Mouse (Mus musculus): ENCODE data around the gene Hmga2. TPM values are rescaled to one million over a fixed set of nuclear protein-coding genes. Genes with fewer than 3 reads are reported as not detected.

The Hmga2 gene
- polyA plus RNA-seq, 1 experiment from 2014 or later, result 2.6 TPM

- no peaks in the 10 kb centered on the region for H3K4me1 ChIP-seq (ENCODE audit: control insufficient read depth, insufficient read depth, low read length)
- no peak overlapping the region for H3K27ac ChIP-seq (ENCODE audit: low read depth, low read length)
- H3K36me3 ChIP-seq (ENCODE audit: control insufficient read depth, insufficient read depth, low read length), result no peaks in the 10 kb centered on the region
- WGBS, result 92% methylated on average over 8 of the region's 8 CpGs
- DNase-seq (ENCODE audit: low spot score) (no peak), ATAC-seq (no peak)
- H3K9me3 ChIP-seq (replicated peaks; ENCODE audit: control insufficient read depth, low read length), result no peaks in the 10 kb centered on the region
- H3K9ac ChIP-seq (ENCODE audit: low read length), result no peak overlapping the region
- no peaks in the 10 kb centered on the region for H3K27me3 ChIP-seq (replicated peaks; ENCODE audit: control insufficient read depth, insufficient read depth, low read length)
- H3K4me2 ChIP-seq (ENCODE audit: low read length), result no peak overlapping the region
- H3K4me3 ChIP-seq (ENCODE audit: low read depth, low read length), result no peak overlapping the region
Observed at GRCm38 (mm10) chr10:120458866-120459265, 17.4 kb downstream of the Hmga2 start.

DNA sequence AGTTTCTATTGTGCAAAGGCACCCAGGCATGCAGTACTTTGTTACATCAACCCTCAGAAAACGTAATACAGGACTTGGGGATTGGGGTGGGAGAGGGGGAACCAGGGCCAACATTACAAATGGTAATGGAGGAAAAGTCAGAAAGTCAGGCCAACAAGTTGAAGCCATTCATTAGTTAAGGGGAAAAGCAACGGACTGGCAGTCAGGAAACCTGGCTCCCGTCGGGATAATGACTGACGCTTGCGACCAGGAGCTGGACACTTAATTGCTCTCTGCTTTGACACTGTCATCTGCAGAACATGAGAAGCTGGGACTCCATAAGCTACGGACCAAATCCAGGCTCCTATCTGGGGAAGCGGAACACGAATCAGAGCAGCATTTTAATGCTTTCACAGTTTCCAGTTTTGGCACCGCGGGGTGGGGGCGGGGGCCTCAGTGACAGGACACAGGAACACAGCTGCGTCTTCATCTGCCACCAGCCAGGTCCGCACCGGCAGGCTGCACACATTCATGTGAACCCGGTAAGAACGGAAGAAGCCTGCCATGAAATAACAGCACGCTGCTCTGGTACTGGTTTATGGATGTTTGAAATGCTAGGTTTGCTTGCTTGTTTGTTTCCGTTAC is 26.5 kb downstream of the Hmga2 start:
- Histone ChIP-seq H3K4me3 (ENCODE audit: low read depth, low read length) (peak overlapping the region; percentile 8; the same call in 1 of the 2 replicates), H3K4me1 (ENCODE audit: control insufficient read depth, insufficient read depth, low read length) (peaks cover 12% of the 10 kb centered on the region; the same call in 1 of the 2 replicates), H3K27ac (ENCODE audit: low read depth, low read length) (no peak overlapping the region), H3K9ac (ENCODE audit: low read length) (peak overlapping the region; percentile 30; the same call in 1 of the 2 replicates), H3K27me3 (replicated peaks; ENCODE audit: control insufficient read depth, insufficient read depth, low read length) (no peaks in the 10 kb centered on the region), H3K9me3 (replicated peaks; ENCODE audit: control insufficient read depth, low read length) (no peaks in the 10 kb centered on the region), H3K4me2 (ENCODE audit: low read length) (peak overlapping the region; percentile 26; the same call in 1 of the 2 replicates), H3K36me3 (ENCODE audit: control insufficient read depth, insufficient read depth, low read length) (no peaks in the 10 kb centered on the region)
- WGBS, result 41% methylated on average over 19 of the region's 19 CpGs
- DNase-seq (ENCODE audit: low spot score) (no peak), ATAC-seq (peak; percentile 62; the same call in 1 of the 2 replicates)

DNA sequence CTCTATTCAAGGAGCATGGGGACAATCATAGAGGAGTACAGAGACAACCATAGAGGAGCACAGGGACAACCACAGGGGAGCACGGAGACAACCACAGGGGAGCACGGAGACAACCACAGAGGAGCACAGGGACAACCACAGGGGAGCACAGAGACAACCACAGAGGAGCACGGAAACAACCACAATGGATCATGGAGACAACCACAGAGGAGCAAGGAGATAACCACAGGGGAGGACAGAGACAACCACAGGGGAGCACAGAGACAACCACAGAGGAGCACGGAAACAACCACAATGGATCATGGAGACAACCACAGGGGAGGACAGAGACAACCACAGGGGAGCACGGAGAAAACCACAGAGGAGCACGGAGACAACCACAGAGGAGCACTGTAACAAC is 29.5 kb downstream of the Hmga2 start:
- Histone ChIP-seq H3K27me3 (replicated peaks; ENCODE audit: control insufficient read depth, insufficient read depth, low read length) (no peaks in the 10 kb centered on the region), H3K9me3 (replicated peaks; ENCODE audit: control insufficient read depth, low read length) (no peaks in the 10 kb centered on the region), H3K9ac (ENCODE audit: low read length) (no peak overlapping the region), H3K36me3 (ENCODE audit: control insufficient read depth, insufficient read depth, low read length) (no peaks in the 10 kb centered on the region), H3K27ac (ENCODE audit: low read depth, low read length) (no peak overlapping the region), H3K4me3 (ENCODE audit: low read depth, low read length) (no peak overlapping the region), H3K4me1 (ENCODE audit: control insufficient read depth, insufficient read depth, low read length) (peaks cover 12% of the 10 kb centered on the region; the same call in 1 of the 2 replicates), H3K4me2 (ENCODE audit: low read length) (no peak overlapping the region)
- WGBS, result 97% methylated on average over 6 of the region's 6 CpGs
- ATAC-seq, result no peak
- no peak for DNase-seq (ENCODE audit: low spot score)

GRCm38 (mm10) chr10:120446206-120446605 is 30.1 kb downstream of the Hmga2 start:
- WGBS, result 87% methylated on average over 9 of the region's 9 CpGs
- H3K4me3 ChIP-seq (ENCODE audit: low read depth, low read length), result no peak overlapping the region
- ATAC-seq, result no peak
- no peaks in the 10 kb centered on the region for H3K27me3 ChIP-seq (replicated peaks; ENCODE audit: control insufficient read depth, insufficient read depth, low read length)
- H3K36me3 ChIP-seq (ENCODE audit: control insufficient read depth, insufficient read depth, low read length), result no peaks in the 10 kb centered on the region
- no peak overlapping the region for H3K4me2 ChIP-seq (ENCODE audit: low read length)
- no peak overlapping the region for H3K9ac ChIP-seq (ENCODE audit: low read length)
- H3K9me3 ChIP-seq (replicated peaks; ENCODE audit: control insufficient read depth, low read length), result no peaks in the 10 kb centered on the region
- H3K27ac ChIP-seq (ENCODE audit: low read depth, low read length), result no peak overlapping the region
- peaks cover 12% of the 10 kb centered on the region; the same call in 1 of the 2 replicates for H3K4me1 ChIP-seq (ENCODE audit: control insufficient read depth, insufficient read depth, low read length)
- DNase-seq (ENCODE audit: low spot score), result no peak

GRCm38 (mm10) chr10:120444463-120445070 is 31.7 kb downstream of the Hmga2 start:
- Histone ChIP-seq H3K9me3 (replicated peaks; ENCODE audit: control insufficient read depth, low read length) (no peaks in the 10 kb centered on the region), H3K36me3 (ENCODE audit: control insufficient read depth, insufficient read depth, low read length) (no peaks in the 10 kb centered on the region), H3K4me2 (ENCODE audit: low read length) (no peak overlapping the region), H3K4me1 (ENCODE audit: control insufficient read depth, insufficient read depth, low read length) (peaks cover 7% of the 10 kb centered on the region; the same call in 1 of the 2 replicates), H3K27me3 (replicated peaks; ENCODE audit: control insufficient read depth, insufficient read depth, low read length) (no peaks in the 10 kb centered on the region), H3K27ac (ENCODE audit: low read depth, low read length) (no peak overlapping the region), H3K9ac (ENCODE audit: low read length) (no peak overlapping the region), H3K4me3 (ENCODE audit: low read depth, low read length) (no peak overlapping the region)
- DNase-seq (ENCODE audit: low spot score) (no peak), ATAC-seq (no peak)
- WGBS, result 81% methylated on average over 9 of the region's 9 CpGs

DNA sequence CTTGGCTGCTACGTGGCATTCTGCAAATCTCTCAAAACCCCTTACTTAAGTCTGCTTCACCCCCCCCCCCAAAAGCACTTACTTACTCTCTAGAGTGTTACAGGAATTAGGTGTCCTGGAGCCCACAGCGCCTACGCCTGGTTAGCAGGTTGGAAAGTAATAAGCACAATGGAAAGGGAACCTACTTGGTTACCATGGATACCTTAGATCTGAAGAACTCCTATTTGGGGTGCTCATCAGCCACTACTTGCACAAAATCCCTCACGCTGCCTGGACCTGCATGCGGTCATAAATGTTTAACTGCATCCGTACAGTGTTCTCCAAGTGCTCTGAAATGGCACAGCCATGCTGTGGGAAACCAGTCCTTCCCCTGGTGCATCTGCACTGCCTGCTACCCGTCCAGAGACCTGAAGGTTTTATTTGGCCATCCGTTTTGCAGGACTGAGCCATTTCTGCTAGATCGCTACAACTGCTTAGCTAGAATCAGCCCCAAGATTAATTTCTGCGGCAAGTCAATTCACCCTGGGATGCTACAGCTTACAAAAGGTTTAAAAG is 32.4 kb downstream of the Hmga2 start:
- ATAC-seq (no peak), DNase-seq (ENCODE audit: low spot score) (no peak)
- Histone ChIP-seq H3K9ac (ENCODE audit: low read length) (no peak overlapping the region), H3K4me3 (ENCODE audit: low read depth, low read length) (no peak overlapping the region), H3K4me1 (ENCODE audit: control insufficient read depth, insufficient read depth, low read length) (peaks cover 2% of the 10 kb centered on the region; the same call in 1 of the 2 replicates), H3K36me3 (ENCODE audit: control insufficient read depth, insufficient read depth, low read length) (no peaks in the 10 kb centered on the region), H3K27ac (ENCODE audit: low read depth, low read length) (no peak overlapping the region), H3K27me3 (replicated peaks; ENCODE audit: control insufficient read depth, insufficient read depth, low read length) (no peaks in the 10 kb centered on the region), H3K9me3 (replicated peaks; ENCODE audit: control insufficient read depth, low read length) (no peaks in the 10 kb centered on the region), H3K4me2 (ENCODE audit: low read length) (no peak overlapping the region)
- 54% methylated on average over 10 of the region's 10 CpGs for WGBS

DNA sequence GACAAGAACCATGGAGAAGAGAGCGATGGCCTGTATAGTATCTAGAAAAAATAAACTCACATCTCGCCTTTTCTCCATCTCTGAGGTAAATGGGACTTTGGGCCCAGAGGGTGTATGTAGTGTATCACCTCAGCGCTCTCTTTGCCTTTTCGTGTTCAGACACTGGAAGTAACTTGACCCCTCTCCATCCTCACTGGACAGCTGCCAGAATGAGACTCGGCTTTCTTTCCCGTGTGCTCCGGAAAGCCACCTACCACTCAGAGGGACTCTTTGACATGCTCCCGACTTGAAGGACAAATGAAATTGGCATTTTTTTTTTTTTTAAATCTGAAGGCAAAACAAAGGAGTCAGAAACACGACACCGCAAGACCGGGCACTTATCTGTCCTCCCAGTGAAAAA is 35.0 kb downstream of the Hmga2 start:
- H3K4me3 ChIP-seq (ENCODE audit: low read depth, low read length), result no peak overlapping the region
- WGBS, result 24% methylated on average over 11 of the region's 11 CpGs
- H3K9me3 ChIP-seq (replicated peaks; ENCODE audit: control insufficient read depth, low read length), result no peaks in the 10 kb centered on the region
- H3K4me2 ChIP-seq (ENCODE audit: low read length), result no peak overlapping the region
- DNase-seq (ENCODE audit: low spot score), result no peak
- H3K27me3 ChIP-seq (replicated peaks; ENCODE audit: control insufficient read depth, insufficient read depth, low read length), result no peaks in the 10 kb centered on the region
- no peak overlapping the region for H3K27ac ChIP-seq (ENCODE audit: low read depth, low read length)
- H3K4me1 ChIP-seq (ENCODE audit: control insufficient read depth, insufficient read depth, low read length), result 0 out of 2 replicates have a peak, but pooled peaks cover 4% of the 10 kb centered on the region
- no peak for ATAC-seq
- no peaks in the 10 kb centered on the region for H3K36me3 ChIP-seq (ENCODE audit: control insufficient read depth, insufficient read depth, low read length)
- H3K9ac ChIP-seq (ENCODE audit: low read length), result no peak overlapping the region

DNA sequence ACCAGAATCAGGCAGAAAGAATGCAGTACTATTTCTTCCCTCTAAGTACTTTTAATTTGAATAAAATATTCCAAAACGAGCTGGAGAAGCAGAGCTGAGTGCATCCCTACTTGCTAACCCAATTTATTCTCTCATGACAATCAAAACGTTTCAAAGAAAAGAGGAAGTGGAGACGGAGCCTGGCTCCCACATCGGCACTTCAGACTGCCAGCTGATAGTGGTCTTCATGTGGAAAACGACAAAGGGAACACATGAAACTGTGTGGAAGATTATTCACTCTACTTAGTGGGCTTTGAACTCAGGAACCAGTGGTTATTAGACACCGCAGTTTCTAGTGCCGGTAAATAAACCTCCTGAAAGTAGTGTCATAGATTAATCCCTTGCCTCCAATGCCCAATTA is 41.8 kb downstream of the Hmga2 start:
- Histone ChIP-seq H3K36me3 (ENCODE audit: control insufficient read depth, insufficient read depth, low read length) (no peaks in the 10 kb centered on the region), H3K4me1 (ENCODE audit: control insufficient read depth, insufficient read depth, low read length) (0 out of 2 replicates have a peak, but pooled peaks cover 7% of the 10 kb centered on the region), H3K4me3 (ENCODE audit: low read depth, low read length) (no peak overlapping the region), H3K27me3 (replicated peaks; ENCODE audit: control insufficient read depth, insufficient read depth, low read length) (no peaks in the 10 kb centered on the region), H3K27ac (ENCODE audit: low read depth, low read length) (no peak overlapping the region), H3K9me3 (replicated peaks; ENCODE audit: control insufficient read depth, low read length) (no peaks in the 10 kb centered on the region), H3K9ac (ENCODE audit: low read length) (no peak overlapping the region), H3K4me2 (ENCODE audit: low read length) (no peak overlapping the region)
- WGBS, result 22% methylated on average over 7 of the region's 7 CpGs
- DNase-seq (ENCODE audit: low spot score), result no peak
- no peak for ATAC-seq

DNA sequence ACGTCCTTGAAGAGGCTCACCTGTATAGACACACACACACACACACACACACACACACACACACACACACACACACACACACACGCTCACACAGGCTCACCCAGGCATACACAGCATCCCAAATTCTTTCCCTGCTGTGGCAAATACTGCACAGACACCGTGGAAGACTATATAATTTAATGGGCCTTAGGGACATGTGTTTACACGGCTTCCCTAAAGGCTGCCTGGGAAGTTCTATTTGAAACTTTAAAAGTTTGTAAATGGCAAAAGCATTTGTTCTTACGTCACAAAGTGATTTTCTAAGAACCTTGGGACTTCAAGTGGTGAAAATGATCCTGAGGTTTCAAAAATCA is 42.8 kb downstream of the Hmga2 start:
- H3K9me3 ChIP-seq (replicated peaks; ENCODE audit: control insufficient read depth, low read length), result no peaks in the 10 kb centered on the region
- no peak overlapping the region for H3K27ac ChIP-seq (ENCODE audit: low read depth, low read length)
- ATAC-seq (no peak), DNase-seq (ENCODE audit: low spot score) (no peak)
- no peak overlapping the region for H3K4me2 ChIP-seq (ENCODE audit: low read length)
- H3K9ac ChIP-seq (ENCODE audit: low read length), result no peak overlapping the region
- WGBS, result 69% methylated on average over 5 of the region's 5 CpGs
- no peak overlapping the region for H3K4me3 ChIP-seq (ENCODE audit: low read depth, low read length)
- H3K27me3 ChIP-seq (replicated peaks; ENCODE audit: control insufficient read depth, insufficient read depth, low read length), result no peaks in the 10 kb centered on the region
- H3K4me1 ChIP-seq (ENCODE audit: control insufficient read depth, insufficient read depth, low read length), result peaks cover 16% of the 10 kb centered on the region
- no peaks in the 10 kb centered on the region for H3K36me3 ChIP-seq (ENCODE audit: control insufficient read depth, insufficient read depth, low read length)

All from forebrain, embryonic 14.5 days (tissue).